28 mouse cellular contexts compared by ENCODE assay signal in genomic region chr11:99417819-99418218, GRCm38 (mm10). TPM values are rescaled to one million over a fixed set of nuclear protein-coding genes. Genes with fewer than 3 reads are reported as not detected.
"Had no signal": no experiment of that assay in that cellular context is flagged by ENCODE, and none has a peak within 500 bp of the region (broad histone marks: within the 10 kb centered on the region; RNA-seq: fewer than 3 reads in every experiment).

No protein-coding gene starts in this region.

- H3K27ac ChIP-seq: intestine, embryonic 15.5 days; kidney, embryonic 15.5 days; liver, embryonic 13.5 days; stomach, embryonic 15.5 days had no signal

- H3K4me1 ChIP-seq: intestine, embryonic 15.5 days; kidney, embryonic 15.5 days; liver, embryonic 13.5 days; stomach, embryonic 15.5 days had no signal

- DNase-seq: kidney, adult 11 months; kidney, adult 8-10 months; kidney, postnatal 10 days; kidney, postnatal 36 days; liver, embryonic 13.5 days; lung, adult 2 months; lung, postnatal 14 days; lung, postnatal 4 days; midbrain, embryonic 14.5 days; spleen, adult 18-20 months; thymus, postnatal 25 days had no signal

- H3K4me3 ChIP-seq: intestine, embryonic 15.5 days; kidney, embryonic 15.5 days; liver, embryonic 13.5 days; stomach, embryonic 15.5 days had no signal

RNA-seq across cellular contexts. Expression of gene Krt12, which starts 4.2 kb away (rescaled TPM):
- total RNA-seq: liver, adult 2 months; megakaryocyte progenitor cell, adult 5-6 weeks; megakaryocyte-erythroid progenitor cell, adult 5-6 weeks had no signal
- polyA plus RNA-seq: intestine, embryonic 15.5 days; kidney, embryonic 15.5 days; limb, embryonic 11.5 days; liver, adult 2 months; liver, embryonic 13.5 days; lung, embryonic 16.5 days; midbrain, embryonic 11.5 days; midbrain, embryonic 14.5 days; neural tube, embryonic 11.5 days; neural tube, embryonic 14.5 days had no signal

RNA-seq across cellular contexts. Expression of gene Krt20, which starts 20.1 kb away (rescaled TPM):
- total RNA-seq: layer of hippocampus, postnatal 25 days; left cerebral cortex, adult 8-10 months; left cerebral cortex, postnatal 14 days; megakaryocyte progenitor cell, adult 5-6 weeks; megakaryocyte-erythroid progenitor cell, adult 5-6 weeks; midbrain, postnatal 0 days had no signal
- polyA plus RNA-seq: lung, adult 2 months had no signal

RNA-seq across cellular contexts. Expression of gene Krt28, which starts 43.1 kb away (rescaled TPM):
- total RNA-seq: liver, adult 2 months; megakaryocyte progenitor cell, adult 5-6 weeks; megakaryocyte-erythroid progenitor cell, adult 5-6 weeks had no signal
- polyA plus RNA-seq: liver, adult 2 months; liver, embryonic 13.5 days; liver, embryonic 16.5 days; urinary bladder, adult 2 months had no signal
